Mouse (Mus musculus): ENCODE measurements around the gene Met. TPM values are rescaled to one million over a fixed set of nuclear protein-coding genes. Genes with fewer than 3 reads are reported as not detected.

Gene Met
- total RNA-seq, 2 experiments from 2014 or later = 3.9 to 4.7 TPM

GRCm38 (mm10) chr6:17501440-17501839 lies 37.8 kb downstream of the Met start:
- no peak overlapping the region for H3K27ac ChIP-seq
- TF ChIP-seq CTCF (conservative IDR thresholded peaks at IDR 0.05) = no peak
- no peak overlapping the region for H3K4me3 ChIP-seq
- no peak for DNase-seq (ENCODE audit: low spot score in 2 of 2)

- TF ChIP-seq CTCF (conservative IDR thresholded peaks at IDR 0.05) = no peak
- Histone ChIP-seq H3K27ac (no peak overlapping the region), H3K4me3 (no peak overlapping the region)
- DNase-seq (ENCODE audit: low spot score in 2 of 2) = no peak
These were observed 38.7 kb downstream of the Met start for GRCm38 (mm10) chr6:17502311-17502710.

GRCm38 (mm10) chr6:17503724-17504123 lies 40.1 kb downstream of the Met start:
- TF ChIP-seq CTCF (conservative IDR thresholded peaks at IDR 0.05) = no peak
- DNase-seq (ENCODE audit: low spot score in 2 of 2) = no peak
- Histone ChIP-seq H3K27ac (no peak overlapping the region), H3K4me3 (no peak overlapping the region)

GRCm38 (mm10) chr6:17505530-17505929 lies 41.9 kb downstream of the Met start:
- H3K27ac ChIP-seq = no peak overlapping the region
- no peak for TF ChIP-seq CTCF (conservative IDR thresholded peaks at IDR 0.05)
- no peak overlapping the region for H3K4me3 ChIP-seq
- no peak for DNase-seq (ENCODE audit: low spot score in 2 of 2)

- DNase-seq (ENCODE audit: low spot score in 2 of 2) = no peak
- TF ChIP-seq CTCF (conservative IDR thresholded peaks at IDR 0.05) = no peak
- Histone ChIP-seq H3K4me3 (no peak overlapping the region), H3K27ac (no peak overlapping the region)
These were observed 43.2 kb downstream of the Met start for GRCm38 (mm10) chr6:17506831-17507230.

- no peak for TF ChIP-seq CTCF (conservative IDR thresholded peaks at IDR 0.05)
- Histone ChIP-seq H3K27ac (no peak overlapping the region), H3K4me3 (no peak overlapping the region)
- DNase-seq (ENCODE audit: low spot score in 2 of 2) = no peak
These were observed 44.6 kb downstream of the Met start for GRCm38 (mm10) chr6:17508184-17508583.

- Histone ChIP-seq H3K27ac (no peak overlapping the region), H3K4me3 (no peak overlapping the region)
- no peak for TF ChIP-seq CTCF (conservative IDR thresholded peaks at IDR 0.05)
- no peak for DNase-seq (ENCODE audit: low spot score in 2 of 2)
These were observed 45.2 kb downstream of the Met start for GRCm38 (mm10) chr6:17508604-17509372.

- DNase-seq (ENCODE audit: low spot score in 2 of 2) = no peak
- no peak for TF ChIP-seq CTCF (conservative IDR thresholded peaks at IDR 0.05)
- H3K4me3 ChIP-seq = no peak overlapping the region
- H3K27ac ChIP-seq = no peak overlapping the region
These were observed 49.8 kb downstream of the Met start for GRCm38 (mm10) chr6:17513381-17513780.

- no peak for DNase-seq (ENCODE audit: low spot score in 2 of 2)
- Histone ChIP-seq H3K4me3 (no peak overlapping the region), H3K27ac (no peak overlapping the region)
- no peak for TF ChIP-seq CTCF (conservative IDR thresholded peaks at IDR 0.05)
These were observed 52.3 kb downstream of the Met start for GRCm38 (mm10) chr6:17515775-17516460.

- Histone ChIP-seq H3K27ac (no peak overlapping the region), H3K4me3 (no peak overlapping the region)
- no peak for DNase-seq (ENCODE audit: low spot score in 2 of 2)
- TF ChIP-seq CTCF (conservative IDR thresholded peaks at IDR 0.05) = no peak
These were observed 58.5 kb downstream of the Met start for GRCm38 (mm10) chr6:17521901-17522717.

GRCm38 (mm10) chr6:17522917-17523316 lies 59.3 kb downstream of the Met start:
- H3K4me3 ChIP-seq = no peak overlapping the region
- H3K27ac ChIP-seq = no peak overlapping the region
- TF ChIP-seq CTCF (conservative IDR thresholded peaks at IDR 0.05) = no peak
- DNase-seq (ENCODE audit: low spot score in 2 of 2) = no peak

GRCm38 (mm10) chr6:17529490-17530269 lies 66.1 kb downstream of the Met start:
- no peak overlapping the region for H3K27ac ChIP-seq
- no peak for TF ChIP-seq CTCF (conservative IDR thresholded peaks at IDR 0.05)
- H3K4me3 ChIP-seq = no peak overlapping the region
- DNase-seq (ENCODE audit: low spot score in 2 of 2) = no peak

Measured in layer of hippocampus, adult 2 months (tissue).